Mouse (Mus musculus) naive thymus-derived CD4-positive, alpha-beta T cell, adult 2 months (primary cell): ENCODE data around the gene Tmem208.
A peak's percentile ranks its signal among the peaks of the same experiment; 100 is the strongest.

Experiments
- DNase-seq: peaks from one replicate; pipeline ENCODE4 v3.0.0-alpha.2; 2011; ENCODE audit warnings: low read depth

Tmem208 gene

GRCm38 (mm10) chr8:105326968-105327367 is 814 bp downstream of the Tmem208 start:
- DNase-seq = no peak

GRCm38 (mm10) chr8:105330325-105330724 is 4.2 kb downstream of the Tmem208 start:
- no peak for DNase-seq

- DNase-seq = no peak
Observed at GRCm38 (mm10) chr8:105331469-105331868, 5.3 kb downstream of the Tmem208 start.

GRCm38 (mm10) chr8:105331931-105332330 is 5.8 kb downstream of the Tmem208 start:
- no peak for DNase-seq

GRCm38 (mm10) chr8:105332523-105332922 is 6.4 kb downstream of the Tmem208 start:
- DNase-seq = no peak

GRCm38 (mm10) chr8:105336373-105337130 is 10.4 kb downstream of the Tmem208 start:
- no peak for DNase-seq

- DNase-seq = no peak
Observed at GRCm38 (mm10) chr8:105338992-105339391, 12.8 kb downstream of the Tmem208 start.

GRCm38 (mm10) chr8:105339886-105340635 is 13.9 kb downstream of the Tmem208 start:
- no peak for DNase-seq

- DNase-seq = no peak
Observed at GRCm38 (mm10) chr8:105341399-105341798, 15.2 kb downstream of the Tmem208 start.

GRCm38 (mm10) chr8:105342768-105343167 is 16.6 kb downstream of the Tmem208 start:
- DNase-seq = no peak

GRCm38 (mm10) chr8:105343791-105344574 is 17.8 kb downstream of the Tmem208 start:
- DNase-seq = no peak

GRCm38 (mm10) chr8:105345061-105345975 is 19.2 kb downstream of the Tmem208 start:
- DNase-seq = no peak

- DNase-seq = peak; percentile 16
Observed at GRCm38 (mm10) chr8:105346611-105347427, 20.7 kb downstream of the Tmem208 start.

- peak; percentile 89 for DNase-seq
Observed at GRCm38 (mm10) chr8:105347428-105348221, 21.5 kb downstream of the Tmem208 start, which contains the start of gene Fhod1. Gene Fhod1 (minus strand): TSS chr8:105347953.

GRCm38 (mm10) chr8:105348450-105349095 is 22.4 kb downstream of the Tmem208 start, which contains the start of gene Slc9a5:
Gene Slc9a5 (plus strand): TSS chr8:105348843.
- DNase-seq = peak; percentile 48

- DNase-seq = peak; percentile 41
Observed at GRCm38 (mm10) chr8:105349096-105349771, 23.1 kb downstream of the Tmem208 start.

GRCm38 (mm10) chr8:105350186-105350585 is 24.0 kb downstream of the Tmem208 start:
- DNase-seq = no peak

GRCm38 (mm10) chr8:105353583-105354135 is 27.5 kb downstream of the Tmem208 start:
- DNase-seq = no peak
